Mouse (Mus musculus): ENCODE measurements at regions not wholly inside any gene's neighbourhood (a gene's known extent, or its start where the extent isn't known, plus 50 kb on each side); places are given as distances from the start of the nearest gene placed in this dataset.

DNA sequence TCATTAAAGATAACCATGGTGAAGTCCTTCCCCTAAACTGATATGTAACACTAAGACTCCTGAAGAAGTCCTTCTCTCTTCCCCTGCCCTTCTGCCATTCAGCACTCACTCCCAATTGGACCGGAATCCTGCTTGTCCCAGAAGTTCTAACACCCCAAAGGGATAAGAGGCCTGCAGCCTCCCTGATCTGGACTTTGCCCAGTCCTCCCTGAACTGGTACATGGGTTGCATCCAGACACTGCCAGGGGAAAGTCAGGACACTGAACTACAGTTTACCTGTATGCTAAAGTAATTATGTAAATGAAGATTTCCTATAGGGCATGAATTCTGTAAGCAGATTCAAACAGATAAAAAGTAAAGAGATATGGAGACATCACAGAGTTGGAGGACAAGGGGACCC, 551.2 kb downstream of the Ccdc171 start:
- Histone ChIP-seq H3K27me3 (replicated peaks) (peaks cover 4% of the 10 kb centered on the region; the same call in 1 of the 2 replicates), H3K9ac (no peak overlapping the region), H3K27ac (replicated peaks) (no peak overlapping the region), H3K9me3 (no peaks in the 10 kb centered on the region), H3K4me1 (peaks cover 4% of the 10 kb centered on the region; the same call in 1 of the 2 replicates), H3K4me3 (no peak overlapping the region), H3K4me2 (no peak overlapping the region), H3K36me3 (no peaks in the 10 kb centered on the region)
- WGBS = 86% methylated on average over 1 of the region's 1 CpGs
- no peak for ATAC-seq (ENCODE audit: extremely low read depth, insufficient number of reproducible peaks, low FRiP score, low TSS enrichment)

DNA sequence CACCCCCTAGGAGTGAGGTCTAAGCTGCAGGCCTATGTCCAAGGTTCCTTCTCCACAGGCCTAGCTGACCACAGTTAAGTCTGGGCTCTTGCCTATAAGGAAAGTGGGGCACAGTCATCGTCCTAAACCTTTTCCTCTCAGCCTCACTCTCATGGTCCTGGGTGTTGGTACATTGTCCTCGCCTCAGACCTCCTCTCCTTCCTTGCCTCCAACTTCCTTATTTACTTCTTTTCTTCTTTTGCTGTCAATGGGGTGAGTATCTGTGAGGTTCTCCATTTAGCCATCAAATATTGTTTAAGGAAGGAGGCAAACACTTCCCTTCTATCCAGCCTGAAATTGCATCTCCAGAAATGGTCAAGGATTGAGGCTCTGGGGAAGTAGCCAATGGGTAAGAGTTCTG, 554.2 kb downstream of the Ccdc171 start:
- Histone ChIP-seq H3K9me3 (no peaks in the 10 kb centered on the region), H3K36me3 (no peaks in the 10 kb centered on the region), H3K9ac (no peak overlapping the region), H3K4me1 (peaks cover 4% of the 10 kb centered on the region; the same call in 1 of the 2 replicates), H3K27me3 (replicated peaks) (no peaks in the 10 kb centered on the region; the same call in 1 of the 2 replicates), H3K4me3 (no peak overlapping the region), H3K27ac (replicated peaks) (no peak overlapping the region), H3K4me2 (no peak overlapping the region)
- WGBS = 75% methylated on average over 2 of the region's 2 CpGs
- no peak for ATAC-seq (ENCODE audit: extremely low read depth, insufficient number of reproducible peaks, low FRiP score, low TSS enrichment)

DNA sequence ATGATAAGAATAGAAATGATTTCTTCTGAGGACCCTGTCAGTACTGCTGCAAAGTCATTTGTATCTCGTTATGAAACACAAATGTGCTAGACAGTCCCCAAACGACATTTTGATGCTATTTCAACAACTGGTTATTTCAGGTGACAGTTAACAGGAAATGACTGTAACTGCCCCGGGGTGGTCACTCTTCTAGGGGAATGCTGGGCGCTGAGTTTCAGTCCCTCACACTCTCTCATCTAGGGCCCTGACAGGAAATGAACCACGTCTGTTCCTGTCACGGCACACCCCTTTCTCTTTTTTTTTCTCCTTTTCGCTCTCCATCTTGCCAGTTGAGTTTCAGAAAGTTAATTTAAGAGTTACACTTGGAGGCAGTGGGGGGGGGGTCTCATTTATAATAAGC, 556.2 kb downstream of the Ccdc171 start:
- H3K9me3 ChIP-seq = no peaks in the 10 kb centered on the region
- H3K4me2 ChIP-seq = no peak overlapping the region
- WGBS = 46% methylated on average over 7 of the region's 7 CpGs
- H3K36me3 ChIP-seq = no peaks in the 10 kb centered on the region
- H3K4me1 ChIP-seq = peaks cover 4% of the 10 kb centered on the region; the same call in 1 of the 2 replicates
- H3K4me3 ChIP-seq = no peak overlapping the region
- H3K27me3 ChIP-seq (replicated peaks) = no peaks in the 10 kb centered on the region; the same call in 1 of the 2 replicates
- H3K9ac ChIP-seq = no peak overlapping the region
- no peak for ATAC-seq (ENCODE audit: extremely low read depth, insufficient number of reproducible peaks, low FRiP score, low TSS enrichment)
- no peak overlapping the region for H3K27ac ChIP-seq (replicated peaks)

DNA sequence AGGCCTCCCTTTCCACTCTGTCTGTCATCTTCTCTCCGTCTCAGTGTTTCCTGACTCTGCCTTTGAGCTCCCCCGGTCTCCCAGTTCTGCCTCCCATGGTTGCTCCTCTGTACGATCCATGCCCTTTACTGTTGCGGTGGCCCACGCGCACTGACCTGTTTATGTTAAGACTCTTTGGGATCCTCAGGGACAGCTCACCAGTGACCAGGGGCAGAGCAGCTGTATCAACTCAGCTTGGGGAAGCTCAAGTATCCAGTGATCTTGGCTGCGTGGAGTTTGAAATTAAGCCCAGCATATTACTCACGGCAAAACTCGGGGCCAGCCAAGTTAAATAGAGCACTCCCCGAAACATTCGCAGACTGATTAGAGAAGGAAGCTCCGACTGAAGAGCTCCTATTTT, 562.8 kb downstream of the Ccdc171 start:
- ATAC-seq (ENCODE audit: extremely low read depth, insufficient number of reproducible peaks, low FRiP score, low TSS enrichment) = no peak
- H3K4me3 ChIP-seq = no peak overlapping the region
- H3K9ac ChIP-seq = no peak overlapping the region
- no peaks in the 10 kb centered on the region for H3K9me3 ChIP-seq
- no peaks in the 10 kb centered on the region for H3K36me3 ChIP-seq
- H3K4me1 ChIP-seq = peaks cover 10% of the 10 kb centered on the region; the same call in 1 of the 2 replicates
- 61% methylated on average over 12 of the region's 12 CpGs for WGBS
- no peak overlapping the region for H3K4me2 ChIP-seq
- no peak overlapping the region; the same call in 1 of the 2 replicates for H3K27ac ChIP-seq (replicated peaks)
- peaks cover 4% of the 10 kb centered on the region; the same call in 1 of the 2 replicates for H3K27me3 ChIP-seq (replicated peaks)

DNA sequence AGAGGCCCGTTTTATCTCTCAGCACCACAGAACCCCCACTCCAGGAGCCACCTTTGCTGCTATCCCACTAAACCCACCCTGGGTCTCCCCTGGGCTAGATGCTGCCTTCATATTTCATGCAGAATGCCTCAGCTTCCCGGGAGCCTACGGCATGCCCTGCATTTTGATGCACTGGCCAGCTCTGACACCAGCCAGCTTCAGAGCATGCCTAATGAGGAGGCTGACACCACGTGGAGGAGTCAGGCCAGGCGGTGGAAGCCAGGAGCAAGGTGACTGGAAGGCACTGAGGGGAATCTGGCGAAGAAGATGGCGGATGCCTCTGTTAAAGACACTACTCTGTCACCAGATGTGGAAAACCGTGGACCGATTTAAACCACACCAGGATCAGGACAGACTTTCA, 567.2 kb downstream of the Ccdc171 start:
- H3K27me3 ChIP-seq (replicated peaks) = peaks cover 4% of the 10 kb centered on the region; the same call in 1 of the 2 replicates

DNA sequence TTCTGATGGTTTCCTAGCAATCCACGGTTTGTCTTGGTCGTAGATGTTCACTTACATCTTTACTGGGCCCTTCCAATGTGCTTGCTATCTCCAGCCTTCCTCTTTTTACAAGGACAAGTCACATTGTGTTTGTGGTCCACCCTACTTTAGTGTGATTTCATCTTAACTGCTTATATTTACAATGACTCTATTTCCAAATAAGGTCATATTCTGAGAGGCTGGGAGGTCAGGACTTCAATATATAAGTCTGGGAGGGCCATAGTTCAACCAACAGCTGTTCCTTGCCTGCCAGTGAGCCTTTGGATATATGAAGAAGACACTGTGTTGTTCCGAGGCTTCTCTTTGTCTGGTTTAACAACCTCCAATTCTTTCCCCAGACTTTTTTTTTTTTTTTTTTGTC, 569.9 kb downstream of the Ccdc171 start:
- H3K27me3 ChIP-seq (replicated peaks) = peaks cover 4% of the 10 kb centered on the region; the same call in 1 of the 2 replicates
- no peak overlapping the region for H3K9ac ChIP-seq
- no peak overlapping the region for H3K27ac ChIP-seq (replicated peaks)
- no peaks in the 10 kb centered on the region for H3K36me3 ChIP-seq
- no peaks in the 10 kb centered on the region for H3K9me3 ChIP-seq
- H3K4me3 ChIP-seq = no peak overlapping the region
- ATAC-seq (ENCODE audit: extremely low read depth, insufficient number of reproducible peaks, low FRiP score, low TSS enrichment) = no peak
- no peak overlapping the region for H3K4me2 ChIP-seq
- 82% methylated on average over 3 of the region's 3 CpGs for WGBS
- H3K4me1 ChIP-seq = peaks cover 18% of the 10 kb centered on the region

More for the DNA sequence above, 567.2 kb downstream of the Ccdc171 start:
- Histone ChIP-seq H3K4me1 (peaks cover 18% of the 10 kb centered on the region), H3K9me3 (no peaks in the 10 kb centered on the region), H3K4me3 (no peak overlapping the region), H3K9ac (no peak overlapping the region), H3K4me2 (peak overlapping the region; percentile 35), H3K36me3 (no peaks in the 10 kb centered on the region), H3K27ac (replicated peaks) (no peak overlapping the region)
- ATAC-seq (ENCODE audit: extremely low read depth, insufficient number of reproducible peaks, low FRiP score, low TSS enrichment) = no peak
- WGBS = 47% methylated on average over 9 of the region's 9 CpGs

DNA sequence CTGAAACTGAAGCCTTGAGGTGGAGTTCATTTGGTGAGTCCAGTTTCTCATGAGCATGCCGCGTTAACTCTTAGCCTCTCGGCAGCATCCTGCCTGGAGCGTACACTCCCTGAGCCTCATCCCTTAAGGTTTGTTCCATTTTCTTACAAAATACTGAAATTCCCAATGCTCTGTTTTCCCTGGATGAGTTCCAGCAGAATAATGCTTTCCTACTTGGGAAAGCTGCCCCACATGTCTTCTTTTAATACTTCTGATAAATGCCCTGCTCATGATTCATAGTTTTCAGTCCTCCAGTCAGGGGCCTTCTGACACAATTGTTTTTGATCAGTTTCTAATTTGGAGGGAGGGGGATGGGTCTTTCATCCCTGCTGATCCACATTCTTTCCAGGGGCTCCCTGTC, 570.7 kb downstream of the Ccdc171 start:
- no peaks in the 10 kb centered on the region for H3K36me3 ChIP-seq
- ATAC-seq (ENCODE audit: extremely low read depth, insufficient number of reproducible peaks, low FRiP score, low TSS enrichment) = no peak
- no peak overlapping the region for H3K4me3 ChIP-seq
- peaks cover 4% of the 10 kb centered on the region; the same call in 1 of the 2 replicates for H3K27me3 ChIP-seq (replicated peaks)
- H3K9ac ChIP-seq = no peak overlapping the region
- peaks cover 18% of the 10 kb centered on the region for H3K4me1 ChIP-seq
- H3K27ac ChIP-seq (replicated peaks) = no peak overlapping the region
- no peak overlapping the region for H3K4me2 ChIP-seq
- no peaks in the 10 kb centered on the region for H3K9me3 ChIP-seq
- WGBS = 66% methylated on average over 4 of the region's 4 CpGs

DNA sequence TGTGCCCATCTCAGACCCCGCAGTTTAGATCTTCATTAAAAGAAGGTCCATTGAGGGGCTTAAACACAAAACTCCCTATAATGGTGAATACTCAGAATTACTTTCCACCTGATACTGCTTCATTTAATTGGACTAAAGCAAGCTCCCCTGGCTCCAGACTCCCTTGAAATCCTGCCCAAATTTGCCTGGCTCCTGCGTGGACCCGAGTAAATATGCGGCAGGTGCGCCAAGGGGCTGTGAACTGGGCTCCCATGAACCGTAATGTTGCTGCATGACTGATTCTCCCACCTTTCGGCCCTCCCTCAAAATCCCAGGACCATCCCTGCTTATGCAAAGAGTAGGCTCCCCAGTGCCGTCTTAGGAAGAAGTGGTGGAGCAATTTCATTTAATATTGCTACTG, 573.7 kb downstream of the Ccdc171 start:
- H3K9me3 ChIP-seq = no peaks in the 10 kb centered on the region
- ATAC-seq (ENCODE audit: extremely low read depth, insufficient number of reproducible peaks, low FRiP score, low TSS enrichment) = no peak
- WGBS = 85% methylated on average over 8 of the region's 8 CpGs
- H3K4me2 ChIP-seq = no peak overlapping the region
- H3K4me1 ChIP-seq = peaks cover 9% of the 10 kb centered on the region
- H3K4me3 ChIP-seq = no peak overlapping the region
- no peak overlapping the region for H3K27ac ChIP-seq (replicated peaks)
- H3K9ac ChIP-seq = no peak overlapping the region
- H3K27me3 ChIP-seq (replicated peaks) = no peaks in the 10 kb centered on the region
- H3K36me3 ChIP-seq = no peaks in the 10 kb centered on the region

DNA sequence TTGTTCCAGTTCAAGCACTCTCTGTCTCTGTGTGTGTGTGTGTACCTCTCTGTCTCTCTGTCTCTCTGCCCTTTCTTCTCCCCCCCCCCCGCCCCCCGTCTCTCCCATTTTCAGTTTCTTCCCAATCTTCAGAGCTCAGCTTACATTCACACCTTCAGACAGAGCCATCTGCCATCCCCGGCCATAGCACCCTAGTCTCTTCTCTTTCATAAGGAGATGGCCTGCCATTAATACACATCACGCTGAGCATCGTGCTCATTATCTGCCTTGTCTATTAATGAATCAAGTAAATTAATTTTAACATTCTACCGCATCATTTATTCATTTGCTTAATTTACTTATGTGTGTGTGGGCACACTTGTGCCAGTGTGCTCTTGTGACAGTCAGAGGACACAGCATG, 573.2 kb downstream of the Bnc2 start:
- Histone ChIP-seq H3K9ac (no peak overlapping the region), H3K9me3 (no peaks in the 10 kb centered on the region), H3K36me3 (no peaks in the 10 kb centered on the region), H3K4me1 (no peaks in the 10 kb centered on the region), H3K4me2 (no peak overlapping the region), H3K4me3 (no peak overlapping the region), H3K27ac (replicated peaks) (no peak overlapping the region), H3K27me3 (replicated peaks) (no peaks in the 10 kb centered on the region)
- 83% methylated on average over 6 of the region's 6 CpGs for WGBS
- no peak for ATAC-seq (ENCODE audit: extremely low read depth, insufficient number of reproducible peaks, low FRiP score, low TSS enrichment)

DNA sequence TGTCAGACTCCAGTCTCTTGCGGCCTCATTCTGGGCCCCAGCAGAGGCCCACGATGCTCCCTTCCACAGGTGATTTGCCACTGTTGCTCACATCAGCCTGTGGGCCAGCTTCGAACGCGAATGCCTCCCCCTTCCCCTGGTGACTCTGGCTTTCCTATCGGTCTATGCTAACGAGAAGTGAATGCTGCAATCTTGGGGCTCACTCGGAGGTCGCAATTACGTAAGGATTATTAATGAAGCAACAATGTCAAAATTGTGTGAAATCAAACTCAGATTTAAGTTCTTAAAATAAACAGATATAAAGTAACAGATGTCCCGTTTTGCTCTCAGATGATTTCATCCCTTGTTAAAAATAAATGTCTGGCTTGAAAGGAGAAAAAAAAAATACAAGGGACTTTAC, 572.3 kb downstream of the Bnc2 start:
- no peak overlapping the region for H3K4me3 ChIP-seq
- no peak overlapping the region for H3K9ac ChIP-seq
- ATAC-seq (ENCODE audit: extremely low read depth, insufficient number of reproducible peaks, low FRiP score, low TSS enrichment) = no peak
- H3K36me3 ChIP-seq = no peaks in the 10 kb centered on the region
- no peak overlapping the region for H3K27ac ChIP-seq (replicated peaks)
- no peaks in the 10 kb centered on the region for H3K27me3 ChIP-seq (replicated peaks)
- H3K4me1 ChIP-seq = no peaks in the 10 kb centered on the region
- no peak overlapping the region for H3K4me2 ChIP-seq
- 64% methylated on average over 11 of the region's 11 CpGs for WGBS
- H3K9me3 ChIP-seq = no peaks in the 10 kb centered on the region

DNA sequence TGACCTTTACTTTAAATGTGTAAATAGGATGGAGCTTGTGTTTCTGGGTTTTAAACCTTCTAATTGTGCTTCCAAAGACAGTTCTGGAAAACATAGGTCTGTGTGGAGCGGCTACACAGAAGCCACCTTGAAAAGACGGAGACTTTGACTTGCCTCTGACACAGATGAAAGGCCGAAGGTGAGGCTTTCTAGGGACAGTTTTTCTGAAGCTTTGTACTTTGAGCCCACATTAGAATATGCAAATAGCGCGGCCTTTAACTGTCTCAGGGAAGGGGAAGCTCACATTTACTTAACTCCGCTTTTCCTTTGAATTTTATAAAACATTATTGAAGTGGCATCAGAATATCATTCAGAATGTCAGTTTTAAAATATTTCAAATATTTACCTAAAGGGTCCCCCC, 566.5 kb downstream of the Bnc2 start:
- no peak overlapping the region for H3K4me3 ChIP-seq
- no peaks in the 10 kb centered on the region for H3K36me3 ChIP-seq
- peaks cover 10% of the 10 kb centered on the region; the same call in 1 of the 2 replicates for H3K27me3 ChIP-seq (replicated peaks)
- H3K9me3 ChIP-seq = no peaks in the 10 kb centered on the region
- H3K4me2 ChIP-seq = no peak overlapping the region
- ATAC-seq (ENCODE audit: extremely low read depth, insufficient number of reproducible peaks, low FRiP score, low TSS enrichment) = no peak
- no peak overlapping the region for H3K9ac ChIP-seq
- no peaks in the 10 kb centered on the region for H3K4me1 ChIP-seq
- no peak overlapping the region for H3K27ac ChIP-seq (replicated peaks)
- 85% methylated on average over 6 of the region's 6 CpGs for WGBS

DNA sequence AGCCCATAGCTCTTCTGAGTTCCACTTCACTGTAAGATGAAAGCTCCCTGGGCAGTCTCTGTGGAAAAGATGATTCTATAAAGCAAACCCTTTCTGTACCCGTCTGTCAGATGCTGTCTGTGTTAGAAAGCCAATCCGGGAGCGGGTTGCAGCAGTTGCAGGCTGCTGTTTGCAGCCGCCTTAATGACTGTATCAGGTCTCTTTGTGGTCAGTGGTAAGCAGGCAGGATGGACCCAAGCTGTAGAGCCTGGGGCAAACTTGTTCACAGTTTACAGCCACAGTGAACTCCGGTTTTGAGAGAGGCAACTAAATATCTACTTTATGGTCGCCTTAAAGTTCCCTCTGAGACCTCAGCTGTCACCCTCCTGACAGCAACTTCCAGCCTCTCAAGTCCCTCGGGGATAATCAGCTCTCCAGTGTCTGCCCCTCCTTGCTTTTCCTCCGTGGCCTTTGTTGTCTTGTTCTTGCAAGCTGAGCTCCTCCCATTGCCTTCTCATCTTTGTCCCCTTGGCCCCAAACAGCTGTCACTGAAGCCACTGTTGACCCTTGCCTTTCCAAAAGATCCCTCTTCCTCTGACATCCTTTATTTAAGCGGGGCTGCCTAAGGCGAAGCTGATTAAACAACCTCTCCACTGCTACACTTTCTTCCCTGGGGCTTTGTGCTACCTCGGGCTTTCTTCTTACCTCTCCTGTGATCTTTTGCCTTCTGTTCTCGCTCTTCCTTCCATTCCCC, 565.1 kb downstream of the Bnc2 start:
- H3K4me1 ChIP-seq = no peaks in the 10 kb centered on the region
- ATAC-seq (ENCODE audit: extremely low read depth, insufficient number of reproducible peaks, low FRiP score, low TSS enrichment) = no peak
- no peaks in the 10 kb centered on the region for H3K36me3 ChIP-seq
- H3K4me3 ChIP-seq = no peak overlapping the region
- peaks cover 12% of the 10 kb centered on the region; the same call in 1 of the 2 replicates for H3K27me3 ChIP-seq (replicated peaks)
- H3K9ac ChIP-seq = no peak overlapping the region; the same call in 1 of the 2 replicates
- no peaks in the 10 kb centered on the region for H3K9me3 ChIP-seq
- 30% methylated on average over 12 of the region's 12 CpGs for WGBS
- no peak overlapping the region for H3K27ac ChIP-seq (replicated peaks)
- no peak overlapping the region for H3K4me2 ChIP-seq

All from heart, embryonic 13.5 days (tissue).